Mouse (Mus musculus) bone marrow, adult 2 months (tissue): ENCODE results near the gene Lama5. TPM values are rescaled to one million over a fixed set of nuclear protein-coding genes. Genes with fewer than 3 reads are reported as not detected.
"Not testable (repeated sequence)": the region's sequence is repeated elsewhere in the genome, so short reads cannot be mapped to it uniquely, and the experiment has no call there.

Experiments
- H3K27ac ChIP-seq: fragments of 200-500 bp; 2 replicates; pipeline ENCODE4 v1.5.1; 2012; ENCODE audit warnings: low read depth, mild to moderate bottlenecking, control low read depth, inconsistent platforms, low read length; ENCODE audit not compliant: control insufficient read depth, poor library complexity, insufficient read depth
- H3K4me1 ChIP-seq: fragments of 200-500 bp; 2 replicates; pipeline ENCODE4 v1.6.1; 2011; ENCODE audit warnings: low read length; ENCODE audit not compliant: control insufficient read depth, insufficient read depth
- H3K4me3 ChIP-seq: fragments of 200-500 bp; replicated peaks from 2 replicates; pipeline ENCODE3; 2011; ENCODE audit warnings: mild to moderate bottlenecking, low read depth, low read length, control low read depth; ENCODE audit not compliant: control insufficient read depth
- CTCF ChIP-seq: fragments of 200-500 bp; IDR thresholded peaks from 2 replicates; pipeline ENCODE4 v1.5.1; 2011; ENCODE audit warnings: low read length, control low read depth; ENCODE audit not compliant: control insufficient read depth, insufficient read depth
- POLR2A ChIP-seq: fragments of 200-500 bp; IDR thresholded peaks from 2 replicates; pipeline ENCODE4 v1.6.1; 2011; ENCODE audit warnings: low read depth, mild to moderate bottlenecking, control low read depth, low read length, borderline replicate concordance; ENCODE audit not compliant: control insufficient read depth
- WGBS: fragments of 180-500 bp; shearing (Covaris S2); methylation state at CpG from one replicate; pipeline ENCODE4 v1.1.7; 2018; 5-methylcytosine and 5-hydroxymethylcytosine counted together
- polyA plus RNA-seq: library from polyadenylated mRNA; stranded (reverse); fragments of >200 nt; gene quantifications from 2 replicates; pipeline ENCODE4 v1.2.4, GENCODE M21; 2011; ENCODE audit warnings: low replicate concordance; ENCODE audit not compliant: missing spikeins, insufficient read depth, insufficient read length

Lama5 gene
- polyA plus RNA-seq, 1 experiment, result 1.5 TPM

DNA sequence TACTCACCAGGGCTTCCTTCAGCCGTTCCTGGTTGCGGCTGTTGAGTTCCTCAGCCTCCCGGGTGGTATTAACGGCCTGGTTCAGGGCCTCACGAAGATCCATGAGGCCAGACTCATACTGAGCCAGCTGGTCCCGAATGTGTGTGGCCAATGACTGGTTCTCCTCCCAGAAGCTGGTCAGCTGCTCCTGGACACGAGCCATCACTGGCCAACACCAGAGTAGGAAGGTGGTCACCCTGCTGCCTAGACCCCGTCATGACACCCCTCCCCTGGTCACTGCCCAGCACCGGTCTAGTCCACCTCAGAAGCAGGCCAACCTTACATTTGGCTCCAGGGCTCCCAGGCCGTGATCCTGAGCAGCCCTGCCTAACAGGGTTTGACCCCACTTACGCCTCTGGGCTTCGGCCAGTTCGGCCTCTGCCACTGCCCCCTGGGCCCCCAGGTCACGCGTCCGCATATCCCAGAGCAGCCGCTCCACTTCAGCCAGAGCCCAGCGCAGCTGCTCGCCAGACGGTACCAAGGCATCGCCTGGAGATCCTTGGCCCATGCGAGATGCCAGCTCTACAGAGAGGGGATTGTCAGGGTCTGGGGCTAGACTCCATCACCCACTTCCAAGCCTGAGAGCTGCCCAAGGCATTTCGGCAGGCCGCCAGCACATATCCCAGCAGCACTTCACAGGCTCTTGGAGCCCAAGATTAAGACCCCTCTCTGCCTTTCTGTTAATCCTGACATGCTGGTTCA is 41.5 kb downstream of the Lama5 start:
- Histone ChIP-seq H3K4me1 (no peaks in the 10 kb centered on the region), H3K4me3 (no peak overlapping the region), H3K27ac (no peak overlapping the region)
- 88% methylated on average over 24 of the region's 24 CpGs for WGBS
- TF ChIP-seq POLR2A, result peak; percentile 10; the same call in 1 of the 2 replicates
- no peak for TF ChIP-seq CTCF

DNA sequence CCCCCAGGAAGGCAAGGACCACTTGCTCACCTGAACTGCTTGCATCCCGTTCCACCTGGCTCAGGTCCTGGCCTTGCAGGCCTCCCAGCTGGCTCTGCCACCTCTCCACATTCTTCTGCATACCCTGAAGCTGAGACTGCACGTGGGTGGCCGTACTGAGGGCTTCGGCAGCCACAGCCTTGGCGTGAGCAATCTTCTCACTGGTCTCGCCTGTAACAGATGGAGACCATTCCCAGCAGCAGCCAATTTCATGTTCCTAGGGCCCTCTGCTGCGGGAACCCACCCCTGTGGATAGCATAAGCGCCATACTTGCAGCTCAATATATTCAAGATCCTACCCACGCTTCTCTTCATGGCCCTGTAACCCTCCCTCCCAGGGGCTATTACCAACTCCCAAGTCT is 44.1 kb downstream of the Lama5 start:
- TF ChIP-seq CTCF (no peak), POLR2A (no peak)
- no peak overlapping the region for H3K4me3 ChIP-seq
- no peaks in the 10 kb centered on the region for H3K4me1 ChIP-seq
- WGBS, result 87% methylated on average over 9 of the region's 9 CpGs
- no peak overlapping the region for H3K27ac ChIP-seq

DNA sequence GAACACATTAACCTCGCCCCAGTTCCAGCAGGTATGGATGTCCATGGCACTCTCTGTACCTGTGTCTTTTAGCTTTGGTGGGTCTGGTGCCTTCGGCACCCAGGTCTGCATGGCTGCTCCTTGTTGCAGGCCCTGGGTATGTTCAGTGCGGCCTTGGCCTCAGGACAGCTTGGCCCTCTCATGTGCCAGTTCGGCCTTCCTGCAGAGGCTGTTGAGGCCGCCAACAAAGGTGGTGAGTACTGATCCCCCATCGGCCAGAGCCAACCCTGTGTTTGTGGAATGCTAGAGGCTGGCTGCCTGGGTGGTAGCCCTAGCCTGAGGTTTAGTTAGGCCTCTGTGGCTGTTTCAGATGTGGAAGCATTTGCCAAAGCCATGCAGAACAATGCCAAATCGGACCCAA is 49.9 kb downstream of the Lama5 start:
- no peak for TF ChIP-seq CTCF
- WGBS, result 94% methylated on average over 7 of the region's 7 CpGs
- Histone ChIP-seq H3K4me3 (no peak overlapping the region), H3K27ac (no peak overlapping the region), H3K4me1 (peaks cover 5% of the 10 kb centered on the region)

DNA sequence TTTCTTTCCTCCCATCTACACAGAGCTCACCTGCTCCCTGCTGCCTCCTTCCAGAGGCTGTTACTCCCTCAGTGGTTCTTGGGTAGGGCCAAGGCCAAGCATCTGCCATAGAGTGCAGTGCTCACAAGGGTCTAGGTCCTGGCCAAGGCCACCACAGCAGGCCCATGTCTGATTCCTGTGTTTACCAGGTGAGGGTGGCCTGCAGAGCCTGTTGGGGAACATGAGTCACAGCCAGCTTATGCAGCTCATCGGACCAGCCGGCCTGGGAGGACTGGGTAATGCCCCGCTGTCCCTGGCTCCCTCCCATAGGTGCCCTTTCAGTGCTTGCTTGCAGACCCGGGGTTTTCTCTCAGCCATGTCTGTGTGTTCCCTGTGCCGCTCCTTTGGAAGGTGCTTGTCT is 51.5 kb downstream of the Lama5 start:
- TF ChIP-seq POLR2A (no peak), CTCF (no peak)
- peaks cover 5% of the 10 kb centered on the region for H3K4me1 ChIP-seq
- H3K27ac ChIP-seq, result no peak overlapping the region
- 88% methylated on average over 5 of the region's 5 CpGs for WGBS
- H3K4me3 ChIP-seq, result no peak overlapping the region

DNA sequence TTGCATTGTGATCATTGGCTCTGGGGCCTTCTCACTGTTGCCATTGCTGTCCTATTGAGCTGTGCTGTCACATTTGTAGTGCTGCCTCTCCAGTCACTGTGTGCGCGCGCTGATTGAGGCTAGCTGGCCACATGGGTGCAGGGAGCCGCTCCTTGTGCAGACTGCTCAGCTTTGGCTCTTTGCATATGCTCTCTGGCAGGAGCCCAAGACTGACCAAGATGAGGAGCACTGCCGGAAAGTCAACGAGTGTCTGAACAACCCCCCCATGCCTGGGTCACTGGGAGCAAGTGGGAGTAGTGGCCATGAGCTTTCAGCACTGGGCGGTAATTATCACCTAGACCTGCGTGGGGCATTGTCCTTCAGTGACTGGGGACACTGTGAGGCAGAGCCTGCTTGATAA is 51.9 kb downstream of the Lama5 start:
- not testable (repeated sequence) for H3K4me3 ChIP-seq, H3K4me1 ChIP-seq, H3K27ac ChIP-seq
- WGBS, result 92% methylated on average over 8 of the region's 8 CpGs

DNA sequence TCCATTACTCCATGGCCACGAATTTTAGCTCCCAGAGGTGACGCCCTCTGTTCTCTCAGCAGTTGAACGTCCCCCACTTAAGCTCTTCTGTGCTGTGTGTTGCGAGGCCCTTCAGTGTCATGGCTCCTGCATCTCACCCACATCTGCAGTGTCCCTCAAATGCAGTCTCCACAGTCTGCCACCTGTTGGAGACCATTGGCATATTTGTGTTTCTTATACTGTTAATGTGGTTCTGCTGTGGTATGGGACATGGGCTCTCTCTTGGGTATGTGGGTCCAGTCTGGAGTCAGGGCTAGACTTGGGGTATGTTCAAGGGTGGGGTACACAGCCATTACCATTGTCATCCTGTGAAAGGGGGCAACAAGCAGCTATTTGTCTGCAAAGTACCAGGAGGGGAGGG is 52.5 kb downstream of the Lama5 start:
- no peak overlapping the region for H3K27ac ChIP-seq

DNA sequence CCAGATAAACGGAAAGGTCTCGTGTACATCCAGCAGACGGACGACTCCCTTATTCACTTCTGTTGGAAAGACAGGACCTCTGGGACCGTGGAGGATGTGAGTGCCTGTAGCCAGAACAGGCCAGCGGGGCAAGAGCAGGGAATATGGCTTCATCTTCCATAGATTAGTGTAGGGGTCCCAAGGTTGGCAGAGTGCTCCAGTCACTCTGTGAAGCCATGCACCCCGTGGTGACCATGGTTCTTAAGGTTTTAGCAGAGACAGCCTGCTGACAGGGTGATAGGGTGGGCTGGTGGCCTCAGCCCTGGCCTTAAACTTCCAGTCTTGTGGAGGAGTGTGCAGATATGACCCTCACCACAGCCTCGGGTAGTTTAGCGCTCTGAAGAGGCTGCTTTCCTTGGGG is 53.5 kb downstream of the Lama5 start:
- WGBS, result 4% methylated on average over 9 of the region's 9 CpGs
- peak overlapping the region; percentile 72 for H3K4me3 ChIP-seq
- peaks cover 5% of the 10 kb centered on the region for H3K4me1 ChIP-seq
- no peak for TF ChIP-seq CTCF
- no peak for TF ChIP-seq POLR2A
- H3K27ac ChIP-seq, result no peak overlapping the region

More for the DNA sequence above, 52.5 kb downstream of the Lama5 start:
- 72% methylated on average over 4 of the region's 4 CpGs for WGBS
- Histone ChIP-seq H3K4me3 (no peak overlapping the region), H3K4me1 (peaks cover 5% of the 10 kb centered on the region)
- TF ChIP-seq POLR2A, result no peak
- TF ChIP-seq CTCF, result no peak

DNA sequence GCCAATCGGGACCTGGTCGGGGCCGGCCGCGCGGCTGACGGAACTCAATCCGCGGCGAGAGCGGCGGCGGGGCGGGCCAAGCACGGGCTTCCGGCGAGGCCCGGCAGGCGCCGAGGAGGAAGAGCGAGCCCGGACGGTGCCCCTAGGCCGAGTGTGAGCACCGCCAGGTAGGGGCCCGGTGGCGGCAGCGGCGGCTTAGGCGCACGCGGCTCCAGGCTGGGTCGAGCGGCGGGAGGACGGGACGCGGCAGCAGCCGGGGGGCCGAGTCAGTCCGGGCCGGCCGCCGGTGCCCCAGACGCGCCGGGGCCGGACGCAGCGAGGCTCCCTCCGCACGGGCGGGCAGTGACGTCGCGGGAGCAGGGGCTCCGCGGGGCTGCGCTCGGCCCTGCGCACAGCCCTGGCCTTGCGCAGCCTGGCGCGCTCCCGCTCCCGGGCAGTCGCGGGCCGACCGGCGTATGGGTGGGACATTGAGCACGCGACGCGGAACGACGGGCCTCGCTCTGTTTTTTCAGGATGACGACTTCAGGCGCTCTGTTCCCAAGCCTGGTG is 54.1 kb downstream of the Lama5 start:
- H3K4me3 ChIP-seq, result peak overlapping the region; percentile 79
- H3K27ac ChIP-seq, result peak overlapping the region; percentile 95
- WGBS, result under 1% methylated on average over 80 of the region's 80 CpGs

More for the DNA sequence above, 54.1 kb downstream of the Lama5 start:
- TF ChIP-seq CTCF (no peak), POLR2A (peak; percentile 53; the same call in 1 of the 2 replicates)
- H3K4me1 ChIP-seq, result peaks cover 5% of the 10 kb centered on the region
